Mouse (Mus musculus) gastrocnemius, postnatal 36 days (tissue): ENCODE results near the gene Iqcn. TPM values are rescaled to one million over a fixed set of nuclear protein-coding genes. Genes with fewer than 3 reads are reported as not detected.

Experiments
- DNase-seq, 2 experiments: peaks; one replicate each; pipeline ENCODE4 v3.0.0; 2022
- intact Hi-C: fragments of 180-260 bp; cut with DNase I; formaldehyde crosslinking; loops from one replicate; pipeline ENCODE4 v1.15.1; 2025
- total RNA-seq, 2 experiments: library from RNA; stranded (reverse); gene quantifications; 2 replicates each; pipeline ENCODE4 v1.2.3; 2021

Iqcn gene
- total RNA-seq, 2 experiments from 2014 or later = 0.05 TPM; not detected in 1

DNA sequence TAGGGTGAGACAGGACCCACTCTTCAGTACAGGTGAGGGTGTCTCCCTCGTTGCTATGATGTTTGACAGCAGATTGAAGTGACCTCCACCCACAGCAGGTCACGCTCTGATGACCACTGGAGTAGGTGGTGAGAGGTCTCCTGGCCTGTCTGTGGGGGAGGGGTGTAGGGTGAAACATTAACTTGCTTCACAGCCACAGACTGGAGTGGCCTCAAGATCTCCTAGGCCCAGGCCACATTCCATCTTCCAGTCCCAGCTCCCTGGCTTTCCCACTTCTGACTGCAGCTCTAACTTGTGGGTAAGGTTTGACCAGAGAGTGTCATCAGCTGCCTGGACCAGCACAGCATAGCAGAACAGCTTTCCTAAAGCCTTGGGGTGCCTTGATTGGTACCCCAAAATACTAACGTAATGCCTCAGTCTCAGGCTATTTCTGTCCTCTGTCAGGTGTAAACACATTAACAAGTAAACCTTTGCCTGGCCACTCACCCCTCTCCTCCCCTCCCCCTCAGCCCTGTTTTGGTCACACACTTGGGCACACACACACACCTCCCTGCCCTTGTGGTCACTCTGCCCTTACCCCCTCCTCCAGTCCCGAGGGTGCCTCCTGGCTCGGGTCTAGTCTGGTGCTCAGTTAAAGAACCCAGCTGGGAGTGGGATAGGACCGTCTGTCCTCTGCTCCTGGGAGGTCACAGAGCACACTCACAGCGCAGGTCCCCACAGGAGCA is 20.4 kb downstream of the Iqcn start, which contains the start of gene Pde4c:
Pde4c (plus strand) TSS at position 235 of the 725 bp plus-strand sequence.
- DNase-seq = peak in 1 of 2 experiments; percentile 3
- intact Hi-C loops = no loop called here

DNA sequence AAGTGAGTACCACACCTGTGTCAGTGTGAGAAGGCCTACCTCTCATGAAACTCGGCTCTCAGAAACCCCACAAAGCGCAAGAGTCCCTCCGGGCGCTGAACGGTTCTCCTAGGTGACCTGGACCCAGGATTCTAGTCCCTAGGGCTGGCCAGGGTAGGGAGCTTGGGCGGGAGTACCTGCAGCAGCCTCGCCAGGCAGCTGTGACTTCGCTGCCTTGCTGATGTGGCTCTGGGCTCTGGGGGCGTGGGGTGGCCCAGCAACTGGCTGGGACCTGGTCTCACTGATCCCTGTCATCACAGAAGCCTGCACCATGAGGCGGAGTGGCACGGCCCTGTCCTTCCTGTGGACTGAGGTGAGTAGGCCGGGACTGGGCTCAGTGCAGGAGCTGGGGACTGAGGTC is 21.0 kb downstream of the Iqcn start:
- intact Hi-C loops = no loop called here

DNA sequence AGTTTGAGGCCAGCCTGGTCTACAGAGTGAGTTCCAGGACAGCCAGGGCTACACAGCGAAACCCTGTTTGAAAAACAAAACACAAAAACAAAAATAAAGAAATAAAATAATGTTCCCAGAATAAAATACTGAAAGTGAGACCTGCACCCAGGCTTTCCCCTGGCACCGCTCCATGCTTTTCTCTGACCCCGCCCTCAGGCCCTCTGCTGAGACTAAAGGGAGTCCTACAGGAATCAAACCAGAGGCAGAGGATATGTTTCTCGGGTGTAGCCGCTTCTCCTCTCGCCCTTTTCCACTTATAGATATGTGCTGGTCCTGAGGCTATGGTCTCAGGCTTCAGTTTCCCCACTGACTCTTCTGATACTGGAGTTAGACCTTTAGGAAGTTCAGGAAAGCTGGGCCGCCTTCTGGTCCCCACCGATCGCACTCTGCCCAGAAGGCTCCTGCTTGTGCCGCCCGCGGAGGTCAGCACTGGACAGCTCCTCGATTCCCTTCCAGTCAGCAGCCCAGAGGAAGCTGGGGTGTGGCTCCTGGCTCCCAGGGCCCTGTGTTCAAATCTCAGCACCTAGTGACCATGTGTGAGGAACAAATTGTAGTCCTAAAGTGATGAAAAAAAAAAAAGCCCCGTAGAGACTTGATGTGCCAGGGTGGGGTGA is 22.7 kb downstream of the Iqcn start:
- intact Hi-C loops = no loop called here
- DNase-seq = peak in 1 of 2 experiments; percentile 4

More for the DNA sequence above, 21.0 kb downstream of the Iqcn start:
- peak in 1 of 2 experiments; percentile 1 for DNase-seq

DNA sequence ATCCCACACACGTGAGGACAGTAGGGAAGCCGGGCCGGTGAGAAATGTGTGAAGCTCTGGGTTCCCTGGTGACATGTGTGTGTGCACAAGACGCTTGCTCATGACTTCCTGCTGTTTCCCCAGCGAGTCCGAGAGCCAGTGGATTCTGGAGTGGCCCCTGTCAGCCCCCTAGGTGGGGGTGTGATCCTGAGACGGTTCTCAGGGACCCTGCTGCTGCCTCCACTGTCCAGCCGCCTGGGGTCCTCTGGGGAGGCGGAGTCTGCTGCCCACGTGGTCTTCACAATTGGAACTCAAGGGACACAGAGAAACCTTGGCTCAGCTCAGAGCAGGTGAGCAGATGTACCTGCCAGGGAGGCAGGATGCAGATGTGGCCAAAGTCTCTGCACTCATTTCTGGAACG is 23.5 kb downstream of the Iqcn start:
- intact Hi-C loops = no loop called here
- peak in 1 of 2 experiments; percentile 1 for DNase-seq

DNA sequence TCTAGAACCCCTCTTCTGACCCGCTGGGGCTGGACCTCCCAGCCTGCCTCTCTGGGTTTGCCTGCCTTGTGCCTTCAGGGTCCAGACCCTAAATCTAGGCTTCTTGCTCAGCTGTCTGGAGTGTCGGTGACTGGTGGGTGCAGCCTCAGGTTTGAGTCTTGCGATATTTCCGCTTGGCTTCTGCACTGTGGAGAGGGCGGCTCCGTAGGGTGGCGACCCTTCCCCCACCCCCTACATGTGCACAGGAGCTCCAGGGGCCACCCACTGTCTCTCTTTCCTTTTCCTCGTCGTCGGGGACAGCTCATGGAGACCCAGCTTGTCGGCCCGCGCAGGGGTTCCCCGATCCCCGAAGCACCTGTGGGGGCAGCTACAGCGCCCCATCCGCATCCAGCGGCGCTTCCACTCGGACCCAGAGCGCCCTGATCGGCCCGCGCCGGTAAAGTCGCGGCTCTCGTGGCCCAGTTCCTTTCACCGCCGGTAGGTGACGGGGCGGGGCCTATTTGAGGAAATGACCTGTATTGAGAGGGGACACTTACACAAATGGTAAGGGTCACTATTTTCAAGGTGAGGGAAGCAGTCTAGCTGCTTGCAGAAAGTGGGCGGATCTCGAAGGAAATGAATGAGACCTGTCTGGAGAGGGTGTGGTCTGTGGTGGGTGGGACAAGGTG is 26.7 kb downstream of the Iqcn start:
- peak in 1 of 2 experiments; percentile 2 for DNase-seq
- intact Hi-C loops = no loop called here

DNA sequence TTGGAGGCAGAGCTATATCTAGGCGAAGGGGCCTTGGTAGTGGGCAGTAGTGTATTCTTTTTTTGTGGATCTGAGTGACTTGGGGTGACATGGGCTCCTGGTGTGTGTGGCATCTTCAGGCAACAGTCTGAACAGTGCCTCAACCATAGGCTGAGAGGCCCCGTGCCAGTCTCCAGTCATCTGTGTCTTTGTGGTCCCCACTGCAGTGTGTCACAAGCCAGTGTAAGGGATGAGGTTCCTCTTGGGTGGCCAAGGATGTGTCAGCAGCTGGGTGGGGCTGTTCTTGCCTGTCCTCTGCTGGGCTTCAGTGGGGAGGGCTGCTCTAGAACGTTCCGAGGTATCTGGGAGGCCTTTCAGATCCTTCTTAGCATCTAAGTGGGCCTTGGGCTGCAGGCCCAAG is 27.7 kb downstream of the Iqcn start:
- peak in 1 of 2 experiments; percentile 2 for DNase-seq
- intact Hi-C loops = no loop called here

DNA sequence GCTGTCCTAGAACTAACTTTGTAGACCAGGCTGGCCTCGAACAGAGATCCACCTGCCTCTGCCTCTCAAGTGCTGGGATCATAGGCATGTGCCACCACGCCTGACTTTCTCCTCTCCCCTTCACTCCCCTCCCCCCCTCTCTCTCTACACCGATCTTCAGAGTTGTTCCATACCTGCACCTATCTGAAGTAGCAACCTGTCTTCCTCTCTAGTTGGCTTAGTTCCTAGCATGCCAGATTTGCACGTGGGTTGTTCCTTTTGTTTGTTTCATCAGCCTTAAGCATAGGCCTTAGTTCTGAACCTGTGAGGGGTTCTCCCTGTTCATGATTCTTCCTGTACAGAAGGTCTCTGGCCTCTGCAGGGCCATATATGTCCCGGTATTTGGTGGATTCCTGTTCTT is 34.4 kb downstream of the Iqcn start:
- DNase-seq = no peak
- intact Hi-C loops = no loop called here

DNA sequence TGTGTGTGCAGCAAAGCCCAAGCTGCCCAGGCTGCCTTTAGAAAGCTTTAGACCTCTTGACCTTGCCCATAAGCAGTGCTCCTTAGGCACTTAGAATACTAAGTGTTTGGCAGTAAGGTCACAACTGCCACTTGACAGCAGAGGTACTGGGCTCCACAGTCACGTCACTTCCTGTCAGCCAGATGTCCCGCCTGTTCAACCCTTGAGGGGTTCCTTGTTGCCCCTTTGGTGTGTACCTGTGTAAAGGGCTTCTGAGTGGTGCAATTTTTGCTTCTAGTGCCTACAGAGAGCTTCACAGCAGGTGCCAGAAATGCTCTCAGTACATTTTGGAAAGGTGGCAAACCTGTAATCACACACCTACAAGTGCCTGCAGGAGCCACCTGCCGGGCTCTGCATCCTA is 35.0 kb downstream of the Iqcn start:
- intact Hi-C loops = no loop called here
- peak in 1 of 2 experiments; percentile 2 for DNase-seq

DNA sequence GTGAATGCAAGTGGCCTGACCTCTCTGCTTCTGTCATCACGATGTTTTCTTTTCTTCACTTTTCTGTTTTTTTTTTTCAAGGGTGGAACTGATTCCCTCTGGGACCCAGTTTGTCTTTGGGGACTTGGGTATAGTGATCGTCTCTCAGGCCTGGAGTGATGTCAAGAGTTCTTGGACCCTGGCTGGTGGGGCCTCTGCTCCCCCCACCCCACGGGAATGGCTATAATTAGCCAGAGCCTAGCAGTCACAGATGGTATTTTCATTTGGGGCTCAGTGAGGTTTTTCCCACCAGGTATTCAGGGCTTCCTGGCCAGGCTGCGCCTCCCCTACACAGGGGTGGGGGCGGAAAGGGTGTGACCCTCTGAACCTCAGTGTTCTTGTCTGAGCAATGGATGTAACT is 38.4 kb downstream of the Iqcn start:
- DNase-seq = peak; percentile 16 to 21
- intact Hi-C loops = no loop called here

DNA sequence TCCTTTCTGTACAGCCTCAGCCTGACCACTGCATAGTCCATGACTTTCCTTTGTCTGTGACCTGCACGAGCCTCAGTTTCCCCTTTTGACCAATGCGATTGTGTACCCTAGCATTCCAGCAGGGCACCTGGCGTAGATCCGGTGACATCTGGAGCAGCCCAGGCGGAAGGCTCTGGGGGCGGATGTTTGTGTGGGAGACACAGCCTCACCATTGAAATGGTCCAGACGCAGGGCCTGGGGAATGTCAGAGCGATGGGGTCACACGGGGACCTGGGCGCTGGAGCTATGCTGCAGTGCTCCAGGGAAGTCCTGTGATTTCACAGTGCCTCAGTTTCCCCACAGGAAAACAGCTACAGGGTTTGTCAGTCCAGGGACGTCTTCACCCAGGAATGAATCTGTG is 38.9 kb downstream of the Iqcn start:
- intact Hi-C loops = no loop called here
- peak; percentile 7 to 12 for DNase-seq

DNA sequence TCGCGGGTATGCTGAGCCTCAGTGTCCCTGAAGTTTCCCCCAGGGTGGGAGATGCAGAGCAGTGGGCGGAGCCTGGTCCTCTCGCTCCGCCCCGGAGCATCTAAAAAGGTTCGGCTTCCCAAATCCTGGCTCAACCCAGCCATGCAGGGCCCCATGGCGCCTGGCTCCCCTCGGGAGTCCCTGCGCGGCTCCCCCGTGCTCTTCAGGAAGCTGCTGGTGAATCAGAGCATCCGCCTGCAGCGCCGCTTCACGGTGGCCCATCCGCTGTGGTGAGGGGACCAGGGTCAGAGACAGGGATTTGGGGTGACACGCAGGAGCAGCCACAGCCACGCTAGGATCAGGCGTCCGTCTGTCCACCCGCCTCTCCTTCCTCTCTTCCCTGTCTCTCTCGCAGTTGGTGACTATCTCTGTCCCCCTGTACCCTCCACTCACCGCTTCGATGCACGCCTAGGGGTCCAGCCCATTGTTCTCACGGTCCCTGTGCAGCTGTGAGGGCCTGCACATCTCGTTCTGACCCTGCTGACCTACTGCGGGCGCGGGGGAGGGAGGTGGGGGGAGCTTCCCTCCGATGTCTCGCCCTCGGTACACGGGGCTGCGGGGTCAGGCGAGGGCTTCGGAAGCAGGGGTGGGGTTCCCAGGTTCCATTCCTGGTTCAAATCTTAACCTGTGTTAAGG is 39.9 kb downstream of the Iqcn start:
- intact Hi-C loops = no loop called here
- DNase-seq = peak in 1 of 2 experiments; percentile 23

DNA sequence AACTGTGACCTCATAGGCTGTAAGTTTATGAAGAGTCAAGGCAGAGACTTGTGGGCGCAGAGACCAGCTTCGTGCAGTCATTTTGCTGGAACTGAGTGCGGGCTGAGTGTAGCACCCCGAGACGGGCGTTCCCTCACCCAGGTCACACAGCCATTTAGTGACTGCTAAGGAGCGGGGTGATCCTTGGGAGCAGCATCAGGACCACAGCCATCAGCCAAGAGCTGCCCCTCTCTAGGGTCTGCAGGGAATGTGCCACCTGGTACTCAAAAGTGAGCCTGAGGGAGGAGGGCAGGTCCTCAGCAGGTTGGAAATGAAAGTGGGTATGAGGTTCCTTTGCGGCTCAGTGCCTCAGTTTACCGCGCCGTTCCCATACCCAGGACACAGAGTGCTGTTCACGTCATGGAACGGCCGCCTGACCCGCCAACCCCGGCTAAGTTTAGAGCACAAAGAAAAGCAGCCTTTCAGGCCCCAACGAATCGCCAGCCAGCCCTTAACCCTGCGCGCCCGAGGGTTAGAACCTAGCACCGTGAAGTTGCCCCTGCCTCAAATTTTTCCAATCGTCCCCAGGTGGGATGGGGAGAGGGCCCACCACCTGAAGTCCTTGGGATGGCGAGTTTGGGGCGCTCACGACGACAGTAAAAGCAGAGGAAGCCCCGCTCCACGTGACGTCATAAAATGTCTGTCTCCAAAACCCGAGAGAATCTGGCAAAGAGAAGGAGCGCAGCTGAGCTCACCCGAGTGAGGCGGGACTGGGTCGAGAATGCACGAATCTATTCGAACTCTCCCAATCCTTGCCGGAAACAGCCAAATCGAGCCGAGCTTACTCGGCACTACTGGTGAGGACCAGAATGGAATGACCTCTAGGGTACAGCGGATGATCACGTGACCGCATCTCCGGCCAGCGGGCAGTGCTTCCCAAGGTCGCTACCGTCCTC is 40.7 kb downstream of the Iqcn start:
- intact Hi-C loops = no loop called here

DNA sequence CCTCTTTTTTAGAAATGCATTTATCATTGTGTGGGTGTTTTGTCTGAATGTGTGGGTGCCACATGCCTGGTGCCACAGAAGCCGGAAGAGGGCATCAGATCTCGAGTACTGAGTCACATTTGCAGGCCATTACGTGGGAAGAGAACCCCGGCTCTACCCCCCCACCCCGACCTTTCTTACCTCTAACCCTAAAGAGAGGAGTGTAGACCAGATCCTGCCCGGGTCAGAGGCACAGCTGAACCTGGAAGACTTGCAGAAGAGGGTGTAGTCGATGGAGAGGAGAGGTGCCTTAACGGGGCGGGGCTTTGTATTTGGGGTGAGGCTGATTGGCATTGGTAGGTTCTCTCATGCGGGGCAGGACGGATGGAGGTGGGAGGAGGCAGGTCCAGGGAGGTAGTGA is 41.5 kb downstream of the Iqcn start:
- peak in 1 of 2 experiments; percentile 3 for DNase-seq
- intact Hi-C loops = no loop called here

More for the DNA sequence above, 40.7 kb downstream of the Iqcn start:
- peak; percentile 66 to 75 for DNase-seq

DNA sequence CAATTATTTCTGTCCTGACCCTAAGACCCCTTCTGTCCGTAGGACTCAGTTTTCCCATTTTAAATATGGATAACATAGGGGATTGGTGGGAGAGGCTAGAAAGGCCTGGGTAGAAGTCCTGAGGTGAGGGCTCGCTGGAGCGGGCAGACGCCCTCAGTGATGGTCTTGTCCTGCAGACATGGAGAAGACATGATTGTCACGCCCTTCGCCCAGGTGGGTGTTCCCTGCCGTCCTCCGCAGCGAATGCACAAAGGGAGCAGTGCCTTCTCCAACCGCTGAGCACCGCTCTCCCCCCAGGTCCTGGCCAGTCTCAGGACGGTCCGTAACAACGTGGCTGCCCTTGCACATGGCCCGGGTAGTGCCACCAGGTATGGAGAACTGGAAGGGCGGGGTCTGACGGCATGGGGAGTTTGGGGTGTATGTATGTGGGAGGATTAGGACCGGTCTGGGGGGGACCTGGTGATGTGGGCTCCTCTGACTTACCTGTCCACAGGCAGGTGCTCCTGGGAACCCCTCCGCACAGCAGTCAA is 42.5 kb downstream of the Iqcn start:
- DNase-seq = peak in 1 of 2 experiments; percentile 3
- intact Hi-C loops = no loop called here

DNA sequence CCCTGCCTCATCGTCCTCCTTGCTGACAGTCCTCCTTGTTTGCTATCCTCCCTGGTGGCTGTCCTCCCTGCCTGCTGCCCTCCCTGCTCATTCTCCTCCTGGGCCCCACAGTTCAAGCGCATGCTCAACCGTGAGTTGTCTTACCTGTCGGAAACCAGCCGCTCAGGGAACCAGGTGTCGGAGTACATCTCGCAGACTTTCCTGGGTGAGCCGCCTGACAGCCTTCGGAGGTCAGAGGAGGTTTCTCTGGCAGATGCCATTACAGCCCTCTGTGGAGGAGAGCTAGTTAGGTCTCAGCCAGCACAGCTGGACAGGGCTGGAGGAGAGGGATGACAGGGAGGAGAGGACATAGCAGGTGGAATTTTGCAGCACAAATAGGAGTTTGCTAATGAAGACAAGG is 43.4 kb downstream of the Iqcn start:
- intact Hi-C loops = no loop called here
- peak in 1 of 2 experiments; percentile 3 for DNase-seq

DNA sequence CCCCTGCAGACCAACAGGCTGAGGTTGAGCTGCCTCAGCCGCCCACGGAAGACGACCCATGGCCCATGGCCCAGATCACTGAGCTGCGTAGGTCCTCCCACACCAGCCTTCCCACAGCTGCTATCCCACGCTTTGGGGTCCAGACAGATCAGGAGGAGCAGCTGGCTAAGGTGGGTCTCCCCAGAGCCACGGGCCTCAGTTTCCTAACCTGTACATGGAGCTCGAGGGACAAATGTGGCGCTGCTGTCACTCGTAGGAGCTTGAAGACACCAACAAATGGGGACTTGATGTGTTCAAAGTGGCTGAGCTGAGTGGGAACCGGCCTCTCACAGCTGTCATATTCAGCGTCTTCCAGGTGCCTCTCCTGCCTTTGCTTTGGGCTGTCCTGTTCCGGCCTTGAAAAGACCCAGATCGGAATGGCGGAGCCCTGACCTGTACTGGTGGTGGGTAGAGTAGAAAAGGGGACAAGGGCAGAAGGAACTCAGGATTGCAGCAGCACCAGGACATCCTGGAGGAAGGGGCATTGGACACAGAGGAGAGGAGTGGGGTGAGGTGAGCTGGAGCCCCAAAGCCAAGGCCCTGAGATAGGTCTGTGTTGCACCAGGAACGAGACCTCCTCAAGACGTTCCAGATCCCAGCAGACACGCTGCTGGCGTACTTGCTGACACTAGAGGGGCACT is 44.1 kb downstream of the Iqcn start:
- peak in 1 of 2 experiments; percentile 4 for DNase-seq
- intact Hi-C loops = no loop called here

DNA sequence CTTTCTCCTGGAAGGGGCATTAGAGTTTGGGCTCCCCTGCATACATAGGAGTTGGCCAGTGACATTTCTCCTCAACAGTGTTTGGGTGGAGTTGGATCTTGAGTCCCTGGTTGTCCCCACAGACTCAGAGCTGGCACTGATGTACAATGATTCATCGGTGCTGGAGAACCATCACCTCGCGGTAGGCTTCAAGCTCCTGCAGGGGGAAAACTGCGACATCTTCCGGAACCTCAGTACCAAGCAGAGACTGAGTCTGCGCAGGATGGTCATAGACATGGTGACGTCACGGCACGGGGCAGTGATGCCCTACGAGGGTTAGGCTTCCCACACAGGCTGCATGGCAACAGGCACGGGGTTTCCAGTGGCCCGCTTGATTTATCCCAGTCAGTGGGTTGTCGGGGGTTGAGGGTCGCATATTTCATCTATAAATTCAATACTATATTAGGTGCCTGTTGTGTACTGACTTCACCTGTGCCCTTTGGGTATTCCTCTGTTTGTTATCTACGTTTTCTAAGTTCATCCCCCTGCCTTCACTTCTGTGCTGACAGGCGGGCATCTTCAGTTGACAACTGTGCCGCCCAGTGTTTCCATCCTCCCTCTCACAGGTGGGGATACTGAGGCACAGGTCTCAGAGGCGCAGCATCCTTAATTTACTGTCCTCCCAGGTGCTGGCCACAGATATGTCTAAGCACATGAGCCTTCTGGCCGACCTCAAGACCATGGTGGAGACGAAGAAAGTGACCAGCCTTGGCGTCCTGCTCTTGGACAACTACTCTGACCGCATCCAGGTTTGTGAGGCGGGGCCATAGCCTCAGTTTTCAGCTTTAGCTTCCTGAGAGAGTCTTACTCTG is 45.2 kb downstream of the Iqcn start:
- intact Hi-C loops = no loop called here
- DNase-seq = peak in 1 of 2 experiments; percentile 7
